Mouse (Mus musculus) MEL (cell line): ENCODE results near the gene Fcgr3. TPM values are rescaled to one million over a fixed set of nuclear protein-coding genes. Genes with fewer than 3 reads are reported as not detected.

Source experiments
- DNase-seq: peaks from one replicate; pipeline ENCODE4 v3.0.0; 2011; ENCODE audit warnings: low read depth, low spot score
- H3K27ac ChIP-seq: 2 replicates; pipeline ENCODE4 v1.5.1; 2012; ENCODE audit warnings: low read depth, mild to moderate bottlenecking, control low read depth, low read length, moderate library complexity; ENCODE audit not compliant: control insufficient read depth
- H3K27me3 ChIP-seq, 2 experiments: fragments of 150-350 bp in 1 of 2; sonication (generic) in 1 of 2; 2 replicates each; pipeline ENCODE4 v1.6.1; 2012; ENCODE audit warnings: low read length in 2 of 2, mild to moderate bottlenecking in 2 of 2, improper control_type of control experiment in 1 of 2, moderate library complexity in 1 of 2; ENCODE audit not compliant: insufficient read depth in 2 of 2, control insufficient read depth in 1 of 2
- H3K36me3 ChIP-seq, 2 experiments: 2 replicates each; pipeline ENCODE4 v1.6.1; 2012 to 2014; ENCODE audit warnings: low read length in 2 of 2, improper control_type of control experiment in 1 of 2, inconsistent platforms in 1 of 2, mild to moderate bottlenecking in 1 of 2; ENCODE audit not compliant: insufficient read depth in 2 of 2, control insufficient read depth in 1 of 2
- H3K4me1 ChIP-seq, 2 experiments: fragments of 150-350 bp in 1 of 2; sonication (generic) in 1 of 2; 2 replicates each; pipeline ENCODE4 v1.6.1; 2012; ENCODE audit warnings: low read length in 2 of 2, improper control_type of control experiment in 1 of 2, mild to moderate bottlenecking in 1 of 2; ENCODE audit not compliant: insufficient read depth in 2 of 2, control insufficient read depth in 1 of 2
- H3K4me3 ChIP-seq, 2 experiments: fragments of 150-350 bp in 1 of 2; sonication (generic) in 1 of 2; 2 replicates each; pipeline ENCODE4 v1.5.1; 2012; ENCODE audit warnings: low read depth in 2 of 2, low read length in 2 of 2, mild to moderate bottlenecking in 2 of 2, moderate library complexity in 2 of 2, control low read depth in 1 of 2, improper control_type of control experiment in 1 of 2; ENCODE audit not compliant: control insufficient read depth in 1 of 2, insufficient read depth in 1 of 2
- H3K79me2 ChIP-seq: 2 replicates; pipeline ENCODE4 v1.6.1; 2012; ENCODE audit warnings: mild to moderate bottlenecking, low read length, moderate library complexity; ENCODE audit not compliant: control insufficient read depth, poor library complexity, insufficient read depth
- H3K9ac ChIP-seq: 2 replicates; pipeline ENCODE4 v1.6.1; 2012; ENCODE audit warnings: low read depth, mild to moderate bottlenecking, control low read depth, low read length, moderate library complexity; ENCODE audit not compliant: control insufficient read depth, poor library complexity, severe bottlenecking
- H3K9me3 ChIP-seq: fragments of 150-350 bp; sonication (generic); replicated peaks from 2 replicates; pipeline ENCODE4 v1.6.1; 2012; ENCODE audit warnings: mild to moderate bottlenecking, low read length, improper control_type of control experiment, moderate library complexity; ENCODE audit not compliant: insufficient read depth
- CHD1 ChIP-seq: IDR thresholded peaks from 2 replicates; pipeline ENCODE4 v1.6.1; 2012; ENCODE audit warnings: low read depth, mild to moderate bottlenecking, inconsistent platforms, low read length, improper control_type of control experiment
- E2F4 ChIP-seq: IDR thresholded peaks from 2 replicates; pipeline ENCODE4 v1.6.1; 2011; ENCODE audit warnings: low read depth, low read length, improper control_type of control experiment, borderline replicate concordance
- ELF1 ChIP-seq: IDR thresholded peaks from 2 replicates; pipeline ENCODE4 v1.6.1; 2014; ENCODE audit warnings: low read depth, mild to moderate bottlenecking, inconsistent platforms, low read length, improper control_type of control experiment, moderate library complexity
- ETS1 ChIP-seq: IDR thresholded peaks from 2 replicates; pipeline ENCODE4 v1.6.1; 2012; ENCODE audit warnings: low read depth, mild to moderate bottlenecking, inconsistent platforms, low read length, improper control_type of control experiment, moderate library complexity
- GABPA ChIP-seq: IDR thresholded peaks from 2 replicates; pipeline ENCODE4 v1.6.1; 2012; ENCODE audit warnings: low read depth, mild to moderate bottlenecking, inconsistent platforms, low read length, improper control_type of control experiment, moderate library complexity
- GATA1 ChIP-seq: IDR thresholded peaks from 2 replicates; pipeline ENCODE4 v1.6.1; 2011; ENCODE audit warnings: low read depth, low read length, improper control_type of control experiment
- KAT2A ChIP-seq: conservative IDR thresholded peaks from 2 replicates; pipeline ENCODE4 v1.6.1; 2012; ENCODE audit warnings: low read depth, low read length, improper control_type of control experiment, inconsistent platforms
- MAX ChIP-seq: IDR thresholded peaks from 2 replicates; pipeline ENCODE4 v1.6.1; 2011; ENCODE audit warnings: low read length, improper control_type of control experiment
- MYB ChIP-seq: IDR thresholded peaks from 2 replicates; pipeline ENCODE4 v1.6.1; 2011; ENCODE audit warnings: mild to moderate bottlenecking, low read depth, low read length, improper control_type of control experiment
- NRF1 ChIP-seq: IDR thresholded peaks from 2 replicates; pipeline ENCODE4 v1.6.1; 2014; ENCODE audit warnings: low read depth, mild to moderate bottlenecking, inconsistent platforms, low read length, improper control_type of control experiment, moderate library complexity; ENCODE audit not compliant: poor library complexity, insufficient read depth, severe bottlenecking
- POLR2A ChIP-seq, 2 experiments: IDR thresholded peaks; 2 replicates each; pipeline ENCODE4 v1.6.1; 2011 to 2012; ENCODE audit warnings: low read length in 2 of 2, mild to moderate bottlenecking in 2 of 2, control low read depth in 1 of 2, improper control_type of control experiment in 1 of 2, low read depth in 1 of 2, moderate library complexity in 1 of 2; ENCODE audit not compliant: control insufficient read depth in 1 of 2, insufficient read depth in 1 of 2, poor library complexity in 1 of 2
- SIN3A ChIP-seq: IDR thresholded peaks from 2 replicates; pipeline ENCODE4 v1.6.1; 2012; ENCODE audit warnings: low read length, improper control_type of control experiment, inconsistent platforms
- SMC3 ChIP-seq: IDR thresholded peaks from 2 replicates; pipeline ENCODE4 v1.6.1; 2011; ENCODE audit warnings: low read depth, low read length, improper control_type of control experiment
- UBTF ChIP-seq: IDR thresholded peaks from 2 replicates; pipeline ENCODE4 v1.6.1; 2012; ENCODE audit warnings: low read depth, mild to moderate bottlenecking, inconsistent platforms, low read length, improper control_type of control experiment, moderate library complexity, borderline replicate concordance; ENCODE audit not compliant: insufficient read depth
- USF2 ChIP-seq, 2 experiments: IDR thresholded peaks; 2 replicates each; pipeline ENCODE4 v1.6.1; 2011 to 2012; ENCODE audit warnings: improper control_type of control experiment in 2 of 2, low read length in 2 of 2, borderline replicate concordance in 1 of 2, inconsistent platforms in 1 of 2, low read depth in 1 of 2, mild to moderate bottlenecking in 1 of 2; ENCODE audit not compliant: insufficient read depth in 1 of 2
- ZC3H11A ChIP-seq: IDR thresholded peaks from 2 replicates; pipeline ENCODE4 v1.6.1; 2012; ENCODE audit warnings: low read depth, mild to moderate bottlenecking, inconsistent platforms, low read length, improper control_type of control experiment
- polyA plus RNA-seq, 2 experiments: library from polyadenylated mRNA; stranded (reverse) in 1 of 2; unstranded in 1 of 2; fragments of >175 nt in 1 of 2; fragments of >200 nt in 1 of 2; gene quantifications; 2 replicates each; pipeline versions ENCODE4 v1.2.1 to v1.2.4; 2012; ENCODE audit warnings: low replicate concordance in 2 of 2, low read depth in 1 of 2; ENCODE audit not compliant: insufficient read length in 2 of 2, insufficient read depth in 1 of 2, missing spikeins in 1 of 2
- total RNA-seq: library from RNA; depleted of rRNA; stranded (reverse); fragments of 300-350 nt; gene quantifications from 2 replicates; pipeline ENCODE4 v1.2.3, GENCODE M21; 2012

The Fcgr3 gene
- total and polyA plus RNA-seq, 3 experiments: 0.39 to 6.1 TPM; not detected in 1

GRCm38 (mm10) chr1:171105226-171105625 lies 40.5 kb upstream of the Fcgr3 start:
- no peak for DNase-seq
- H3K4me1 ChIP-seq: peaks cover 0 to 2% of the 10 kb centered on the region in 2 experiments; a peak in 1 of 4 replicates
- TF ChIP-seq E2F4 (no peak), GATA1 (no peak), KAT2A (no peak), ZC3H11A (no peak), UBTF (no peak), MYB (no peak)
- no peaks in the 10 kb centered on the region; the same call in 1 of the 2 replicates for H3K79me2 ChIP-seq
- H3K36me3 ChIP-seq: peaks cover 0 to 4% of the 10 kb centered on the region in 2 experiments; a peak in 2 of 4 replicates
- no peaks in the 10 kb centered on the region for H3K9me3 ChIP-seq
- no peak overlapping the region for H3K27ac ChIP-seq
- H3K4me3 ChIP-seq: no peak overlapping the region
- H3K27me3 ChIP-seq: no peaks in the 10 kb centered on the region
- H3K9ac ChIP-seq: no peak overlapping the region

- H3K36me3 ChIP-seq: peaks cover 0 to 7% of the 10 kb centered on the region in 2 experiments; a peak in 2 of 4 replicates
- TF ChIP-seq SMC3 (no peak), NRF1 (no peak), MAX (peak; percentile 40; the same call in 1 of the 2 replicates), CHD1 (no peak), USF2 (IDR thresholded peaks at IDR 0.05; ENCODE audit: borderline replicate concordance in 1 of 2, insufficient read depth in 1 of 2, low read depth in 1 of 2, low read length in 2 of 2) (no peak), ELF1 (0 out of 2 replicates have a peak, but pooled peaks have one; percentile 24), GABPA (no peak), POLR2A (IDR thresholded peaks at IDR 0.05; ENCODE audit: control insufficient read depth in 1 of 2, insufficient read depth in 1 of 2, low read depth in 1 of 2, low read length in 2 of 2, poor library complexity in 1 of 2) (peak in 1 of 2 experiments; percentile 41; a peak in 1 of 4 replicates), ETS1 (no peak), SIN3A (peak; percentile 52; the same call in 1 of the 2 replicates)
- H3K27me3 ChIP-seq: no peaks in the 10 kb centered on the region
- H3K79me2 ChIP-seq: no peaks in the 10 kb centered on the region; the same call in 1 of the 2 replicates
- DNase-seq: peak; percentile 92
- H3K9ac ChIP-seq: peak overlapping the region; percentile 75
- peaks cover 0 to 3% of the 10 kb centered on the region in 2 experiments; a peak in 1 of 4 replicates for H3K4me1 ChIP-seq
- H3K27ac ChIP-seq: peak overlapping the region; percentile 81
- H3K9me3 ChIP-seq: no peaks in the 10 kb centered on the region
- H3K4me3 ChIP-seq: peak overlapping the region; percentile 52 to 79
Measured at GRCm38 (mm10) chr1:171103179-171103840, 38.6 kb upstream of the Fcgr3 start.
